In the genomic region with DNA sequence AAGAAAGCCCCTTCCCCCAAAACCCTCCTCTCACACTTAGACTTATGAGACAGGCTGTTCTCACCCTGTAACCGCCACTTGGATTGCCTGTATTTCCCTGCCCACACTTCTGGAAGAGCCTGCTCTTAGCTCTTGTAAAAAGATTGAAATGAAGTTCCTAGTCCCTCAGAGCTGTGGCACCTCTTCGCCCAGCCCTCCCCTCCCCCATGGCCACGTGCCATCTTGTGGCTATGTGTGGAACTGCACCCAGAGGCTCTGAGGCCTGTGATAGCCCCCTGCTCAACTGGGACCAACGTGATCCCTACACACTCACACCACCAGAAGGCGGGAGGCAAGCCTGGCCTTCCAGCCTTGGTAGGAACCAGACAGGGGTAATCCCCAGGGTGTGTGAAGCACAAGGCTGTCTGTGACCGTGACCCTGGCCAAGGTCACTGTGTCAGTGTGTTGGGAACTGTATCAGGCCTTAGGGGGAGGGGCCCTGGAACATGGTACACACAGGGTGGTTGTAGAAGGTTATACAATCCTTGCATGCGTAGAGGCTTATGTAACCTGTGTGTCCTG, we compare ENCODE assay signal across 8 mouse cellular contexts. TPM values are rescaled to one million over a fixed set of nuclear protein-coding genes. Genes with fewer than 3 reads are reported as not detected.
DNase-seq lines count a peak whose midpoint lies in the region; ATAC-seq and TF ChIP-seq lines count a peak whose summit lies in the region.

No protein-coding gene starts in this region.

- H3K27ac ChIP-seq in embryonic fibroblast, embryonic 13.5 days (ENCODE audit: insufficient read depth, low read length), result no peak overlapping the region

- H3K9me3 ChIP-seq in G1E (replicated peaks), result no peaks in the 10 kb centered on the region

- no peak for ATAC-seq in G1E (ENCODE audit: extremely low read depth, insufficient number of reproducible peaks, low FRiP score, poor library complexity, severe bottlenecking)

- DNase-seq in G1E (ENCODE audit: low spot score), result peak; percentile 64
- peak; percentile 81 to 85 for DNase-seq in adrenal gland, postnatal 36 days
- DNase-seq in heart, postnatal 14 days, result peak; percentile 74 to 90
- DNase-seq in kidney, postnatal 36 days, result peak; percentile 76 to 83
- DNase-seq in lung, postnatal 36 days, result peak; percentile 81
- DNase-seq in right cerebral cortex, adult 18-20 months, result peak; percentile 51
- DNase-seq in urinary bladder, adult 18-20 months (ENCODE audit: low spot score in 2 of 2), result no peak

- H3K4me1 ChIP-seq in G1E (ENCODE audit: insufficient read depth, low read depth, low read length), result peaks cover 78% of the 10 kb centered on the region
- H3K4me1 ChIP-seq in embryonic fibroblast, embryonic 13.5 days (ENCODE audit: control insufficient read depth, insufficient read depth, low read length), result peaks cover 4% of the 10 kb centered on the region; the same call in 1 of the 2 replicates

- intact Hi-C loops in heart, postnatal 14 days (cut with DNase I), result loop anchor here (1.0 kb wide), 1 partner anchor 13 kb away; no protein-coding TSS in a partner anchor

- H3K4me3 ChIP-seq in G1E (ENCODE audit: low read depth, low read length), result peak overlapping the region; percentile 44; the same call in 1 of the 2 replicates
- H3K4me3 ChIP-seq in embryonic fibroblast, embryonic 13.5 days (ENCODE audit: insufficient read depth, low read length), result no peak overlapping the region

- H3K27me3 ChIP-seq in G1E (ENCODE audit: insufficient read depth, low read length), result no peaks in the 10 kb centered on the region

- H3K36me3 ChIP-seq in G1E (replicated peaks), result peaks cover 73% of the 10 kb centered on the region

- TF ChIP-seq POLR2A in embryonic fibroblast, embryonic 13.5 days (IDR thresholded peaks at IDR 0.05; ENCODE audit: low read depth, low read length), result no peak

- peak; percentile 99 for TF ChIP-seq CTCF in G1E (IDR thresholded peaks at IDR 0.05; ENCODE audit: low read depth, low read length)
- peak; percentile 92 for TF ChIP-seq CTCF in embryonic fibroblast, embryonic 13.5 days (IDR thresholded peaks at IDR 0.05; ENCODE audit: borderline replicate concordance, insufficient read depth, low read length)

RNA-seq across cellular contexts. Expression of gene Thra, which starts 14.3 kb away (rescaled TPM):
- total RNA-seq in G1E (2014; fragmentation: Nextera tagmentation), result 58.0 and 68.0 TPM in 2 replicates
- total RNA-seq in G1E (2017), result 20.1 and 20.3 TPM in 2 replicates
- 32.3 and 33.1 TPM in 2 replicates for polyA plus RNA-seq in G1E (2012)
- 10 to 100 TPM; 69.2 to 91.7 TPM for total RNA-seq in adrenal gland, postnatal 36 days (2021)
- 66.0 and 83.9 TPM in 2 replicates for polyA plus RNA-seq in embryonic fibroblast, embryonic 13.5 days (2011; ENCODE audit: insufficient read length, low read depth, missing spikeins)
- 100 to 1,000 TPM; 123 to 130 TPM for total RNA-seq in heart, postnatal 14 days (2021)

RNA-seq across cellular contexts. Expression of gene Nr1d1, which starts 20.4 kb away (rescaled TPM):
- total RNA-seq in G1E (2014; fragmentation: Nextera tagmentation) (0.75 and 3.1 TPM in 2 replicates), G1E (2017) (0.93 TPM in 2 replicates)
- 2.3 TPM in 2 replicates for polyA plus RNA-seq in G1E (2012)
- 100 to 1,000 TPM; 116 to 171 TPM for total RNA-seq in adrenal gland, postnatal 36 days (2021)
- polyA plus RNA-seq in embryonic fibroblast, embryonic 13.5 days (2011; ENCODE audit: insufficient read length, low read depth, missing spikeins), result 18.7 and 23.7 TPM in 2 replicates
- total RNA-seq in heart, postnatal 14 days (2021), result 10 to 100 TPM; 20.7 to 31.5 TPM

RNA-seq across cellular contexts. Expression of gene Med24, which starts 25.5 kb away (rescaled TPM):
- total RNA-seq in G1E (2014; fragmentation: Nextera tagmentation), result 55.8 and 95.6 TPM in 2 replicates
- total RNA-seq in G1E (2017), result 37.8 and 39.7 TPM in 2 replicates
- 83.8 and 109 TPM in 2 replicates for polyA plus RNA-seq in G1E (2012)
- total RNA-seq in adrenal gland, postnatal 36 days (2021), result 10 to 100 TPM; 46.9 to 52.0 TPM
- polyA plus RNA-seq in embryonic fibroblast, embryonic 13.5 days (2011; ENCODE audit: insufficient read length, low read depth, missing spikeins), result 50.1 and 58.1 TPM in 2 replicates
- 10 to 100 TPM; 49.5 to 49.8 TPM for total RNA-seq in heart, postnatal 14 days (2021)

RNA-seq across cellular contexts. Expression of gene Msl1, which starts 40.6 kb away (rescaled TPM):
- total RNA-seq in G1E (2014; fragmentation: Nextera tagmentation), result 38.0 and 52.2 TPM in 2 replicates
- 39.4 and 45.6 TPM in 2 replicates for total RNA-seq in G1E (2017)
- 36.5 and 44.9 TPM in 2 replicates for polyA plus RNA-seq in G1E (2012)
- 100 to 1,000 TPM in 1 of 2 experiments, 10 to 100 TPM in 1; 94.2 to 106 TPM for total RNA-seq in adrenal gland, postnatal 36 days (2021)
- 77.7 and 83.8 TPM in 2 replicates for polyA plus RNA-seq in embryonic fibroblast, embryonic 13.5 days (2011; ENCODE audit: insufficient read length, low read depth, missing spikeins)
- total RNA-seq in heart, postnatal 14 days (2021), result 10 to 100 TPM; 71.2 to 71.8 TPM

RNA-seq across cellular contexts. Expression of gene Casc3, which starts 50.0 kb away (rescaled TPM):
- total RNA-seq in G1E (2014; fragmentation: Nextera tagmentation) (51.8 and 64.6 TPM in 2 replicates), G1E (2017) (13.9 and 17.8 TPM in 2 replicates)
- polyA plus RNA-seq in G1E (2012), result 37.4 and 42.7 TPM in 2 replicates
- total RNA-seq in adrenal gland, postnatal 36 days (2021), result 10 to 100 TPM; 29.6 to 34.3 TPM
- 29.7 and 36.7 TPM in 2 replicates for polyA plus RNA-seq in embryonic fibroblast, embryonic 13.5 days (2011; ENCODE audit: insufficient read length, low read depth, missing spikeins)
- total RNA-seq in heart, postnatal 14 days (2021), result 10 to 100 TPM; 23.6 to 25.0 TPM

Comparison
In these comparisons a context has a peak if more than half of its experiments do, and no peak if none do; other contexts are left out.
1. DNase-seq: peak in G1E (single experiment), adrenal gland, postnatal 36 days (2 of 2), heart, postnatal 14 days (2 of 2), kidney, postnatal 36 days (2 of 2), lung, postnatal 36 days (single experiment) and right cerebral cortex, adult 18-20 months (single experiment); none in urinary bladder, adult 18-20 months (0 of 2).
2. RNA of gene Nr1d1, which starts 20.4 kb away (total RNA-seq): 116 to 171 TPM in adrenal gland, postnatal 36 days and 20.7 to 31.5 TPM in heart, postnatal 14 days; 0.75 to 3.1 TPM in G1E; every median in the first group is over 4 times any median in the second.